Mouse (Mus musculus) ES-Bruce4 (cell line): ENCODE measurements around the gene Mast3. TPM values are rescaled to one million over a fixed set of nuclear protein-coding genes. Genes with fewer than 3 reads are reported as not detected.

Source experiments
- H3K27ac ChIP-seq: 2 replicates; pipeline ENCODE4 v1.5.1; 2012; ENCODE audit warnings: low read length, inconsistent platforms; ENCODE audit not compliant: insufficient read depth
- H3K27me3 ChIP-seq: 2 replicates; pipeline ENCODE4 v1.6.1; 2012; ENCODE audit warnings: mild to moderate bottlenecking, low read length, inconsistent platforms; ENCODE audit not compliant: control insufficient read depth, poor library complexity, insufficient read depth, severe bottlenecking
- H3K36me3 ChIP-seq: 2 replicates; pipeline ENCODE4 v1.6.1; 2012; ENCODE audit warnings: inconsistent platforms, mild to moderate bottlenecking, low read length, moderate library complexity; ENCODE audit not compliant: control insufficient read depth, poor library complexity, insufficient read depth, severe bottlenecking
- H3K4me1 ChIP-seq: one replicate; pipeline ENCODE4 v1.8.1; 2011; ENCODE audit warnings: low read length; ENCODE audit not compliant: control insufficient read depth, insufficient read depth
- H3K4me3 ChIP-seq: 2 replicates; pipeline ENCODE4 v1.5.1; 2011; ENCODE audit warnings: low read depth, mild to moderate bottlenecking, low read length
- H3K9ac ChIP-seq: 2 replicates; pipeline ENCODE4 v1.6.1; 2012; ENCODE audit warnings: low read depth, mild to moderate bottlenecking, inconsistent platforms; ENCODE audit not compliant: poor library complexity, severe bottlenecking
- H3K9me3 ChIP-seq: replicated peaks from 2 replicates; pipeline ENCODE4 v1.6.1; 2012; ENCODE audit warnings: mild to moderate bottlenecking, low read length, inconsistent platforms; ENCODE audit not compliant: control insufficient read depth, poor library complexity, insufficient read depth, severe bottlenecking
- CTCF ChIP-seq: IDR thresholded peaks from one replicate; pipeline ENCODE4 v1.8.1; 2011; ENCODE audit warnings: low read depth, low read length
- EP300 ChIP-seq: IDR thresholded peaks from 2 replicates; pipeline ENCODE4 v1.6.1; 2011; ENCODE audit warnings: low read depth, low read length; ENCODE audit not compliant: insufficient read depth
- POLR2A ChIP-seq: IDR thresholded peaks from one replicate; pipeline ENCODE4 v1.8.1; 2011; ENCODE audit warnings: low read length; ENCODE audit not compliant: insufficient read depth
- polyA plus RNA-seq: library from polyadenylated mRNA; stranded (reverse); fragments of >200 nt; gene quantifications from 2 replicates; pipeline ENCODE4 v1.2.4, GENCODE M21; 2011; ENCODE audit warnings: low read depth; ENCODE audit not compliant: missing spikeins, insufficient read depth, insufficient read length

Mast3 gene
- polyA plus RNA-seq, 1 experiment: 10.9 TPM

- Histone ChIP-seq H3K36me3 (no peaks in the 10 kb centered on the region), H3K9me3 (no peaks in the 10 kb centered on the region), H3K9ac (no peak overlapping the region), H3K27ac (no peak overlapping the region), H3K27me3 (no peaks in the 10 kb centered on the region), H3K4me1 (no peaks in the 10 kb centered on the region), H3K4me3 (no peak overlapping the region)
- TF ChIP-seq CTCF (no peak), POLR2A (no peak), EP300 (no peak)
These were observed 59.1 kb downstream of the Mast3 start for GRCm38 (mm10) chr8:70745691-70746220.

GRCm38 (mm10) chr8:70744806-70745205 is 60.0 kb downstream of the Mast3 start:
- no peak overlapping the region for H3K27ac ChIP-seq
- H3K4me1 ChIP-seq: no peaks in the 10 kb centered on the region
- no peaks in the 10 kb centered on the region for H3K9me3 ChIP-seq
- H3K27me3 ChIP-seq: no peaks in the 10 kb centered on the region
- H3K36me3 ChIP-seq: no peaks in the 10 kb centered on the region
- TF ChIP-seq CTCF (no peak), POLR2A (no peak), EP300 (no peak)
- no peak overlapping the region for H3K9ac ChIP-seq
- no peak overlapping the region for H3K4me3 ChIP-seq

- Histone ChIP-seq H3K36me3 (no peaks in the 10 kb centered on the region), H3K9ac (peak overlapping the region; percentile 64), H3K9me3 (no peaks in the 10 kb centered on the region), H3K4me3 (peak overlapping the region; percentile 58), H3K27ac (no peak overlapping the region), H3K4me1 (no peaks in the 10 kb centered on the region), H3K27me3 (no peaks in the 10 kb centered on the region)
- no peak for TF ChIP-seq CTCF
- no peak for TF ChIP-seq POLR2A
- no peak for TF ChIP-seq EP300
These were observed 60.9 kb downstream of the Mast3 start for GRCm38 (mm10) chr8:70743656-70744590.

- H3K4me1 ChIP-seq: no peaks in the 10 kb centered on the region
- TF ChIP-seq EP300: no peak
- TF ChIP-seq CTCF: no peak
- no peak for TF ChIP-seq POLR2A
- H3K27me3 ChIP-seq: no peaks in the 10 kb centered on the region
- no peak overlapping the region for H3K27ac ChIP-seq
- peak overlapping the region; percentile 58 for H3K4me3 ChIP-seq
- H3K36me3 ChIP-seq: no peaks in the 10 kb centered on the region
- no peaks in the 10 kb centered on the region for H3K9me3 ChIP-seq
- peak overlapping the region; percentile 64 for H3K9ac ChIP-seq
These were observed 61.7 kb downstream of the Mast3 start for GRCm38 (mm10) chr8:70742981-70743655.

GRCm38 (mm10) chr8:70742176-70742575 is 62.7 kb downstream of the Mast3 start:
- no peak overlapping the region for H3K27ac ChIP-seq
- H3K9ac ChIP-seq: no peak overlapping the region
- H3K36me3 ChIP-seq: no peaks in the 10 kb centered on the region
- no peaks in the 10 kb centered on the region for H3K9me3 ChIP-seq
- H3K4me3 ChIP-seq: no peak overlapping the region
- no peaks in the 10 kb centered on the region for H3K27me3 ChIP-seq
- no peaks in the 10 kb centered on the region for H3K4me1 ChIP-seq
- TF ChIP-seq POLR2A: no peak
- no peak for TF ChIP-seq EP300
- no peak for TF ChIP-seq CTCF

GRCm38 (mm10) chr8:70741661-70742060 is 63.2 kb downstream of the Mast3 start:
- no peak for TF ChIP-seq POLR2A
- TF ChIP-seq EP300: no peak
- no peak for TF ChIP-seq CTCF
- Histone ChIP-seq H3K9me3 (no peaks in the 10 kb centered on the region), H3K36me3 (no peaks in the 10 kb centered on the region), H3K27me3 (no peaks in the 10 kb centered on the region), H3K27ac (no peak overlapping the region), H3K4me3 (no peak overlapping the region), H3K4me1 (no peaks in the 10 kb centered on the region), H3K9ac (no peak overlapping the region)
